Mouse (Mus musculus) gastrocnemius, postnatal 25 days (tissue): ENCODE data around the gene Pklr. TPM values are rescaled to one million over a fixed set of nuclear protein-coding genes. Genes with fewer than 3 reads are reported as not detected.

ENCODE experiments used
- DNase-seq: peaks from one replicate; pipeline ENCODE4 v3.0.0; 2022
- total RNA-seq, 2 experiments: library from RNA; stranded (reverse); gene quantifications; 1 replicate in 1 of 2; 2 replicates in 1 of 2; pipeline ENCODE4 v1.2.3; 2021

Pklr gene
- total RNA-seq, 2 experiments from 2014 or later: not detected

GRCm38 (mm10) chr3:89163643-89164245 lies 27.8 kb downstream of the Pklr start:
- no peak for DNase-seq

- DNase-seq: peak; percentile 95
Observed at GRCm38 (mm10) chr3:89164506-89165267, 28.7 kb downstream of the Pklr start, which contains the start of gene Clk2. Gene Clk2, plus strand, starts transcription at chr3:89164795.

GRCm38 (mm10) chr3:89165268-89165870 lies 29.4 kb downstream of the Pklr start:
- no peak for DNase-seq

- DNase-seq: no peak
Observed at GRCm38 (mm10) chr3:89166945-89167344, 31.0 kb downstream of the Pklr start.

- no peak for DNase-seq
Observed at GRCm38 (mm10) chr3:89174844-89175243, 38.9 kb downstream of the Pklr start.

- DNase-seq: no peak
Observed at GRCm38 (mm10) chr3:89175544-89175943, 39.6 kb downstream of the Pklr start.

- no peak for DNase-seq
Observed at GRCm38 (mm10) chr3:89176421-89176820, 40.5 kb downstream of the Pklr start.

- peak; percentile 89 for DNase-seq
Observed at GRCm38 (mm10) chr3:89177242-89178106, 41.5 kb downstream of the Pklr start, which contains the start of gene Scamp3. Gene Scamp3, plus strand, starts transcription at chr3:89177473.

GRCm38 (mm10) chr3:89178107-89178385 lies 42.1 kb downstream of the Pklr start:
- DNase-seq: no peak

- DNase-seq: no peak
Observed at GRCm38 (mm10) chr3:89179056-89179455, 43.1 kb downstream of the Pklr start.

GRCm38 (mm10) chr3:89181749-89182500 lies 46.0 kb downstream of the Pklr start:
- DNase-seq: no peak

GRCm38 (mm10) chr3:89182531-89183057 lies 46.7 kb downstream of the Pklr start:
- no peak for DNase-seq

- DNase-seq: peak; percentile 86
Observed at GRCm38 (mm10) chr3:89183058-89183958, 47.4 kb downstream of the Pklr start, which contains the start of gene Fam189b. Gene Fam189b, plus strand, starts transcription at chr3:89183143.

- no peak for DNase-seq
Observed at GRCm38 (mm10) chr3:89183959-89184315, 48.0 kb downstream of the Pklr start.

GRCm38 (mm10) chr3:89187197-89187596 lies 51.3 kb downstream of the Pklr start:
- DNase-seq: no peak

GRCm38 (mm10) chr3:89187690-89188477 lies 51.9 kb downstream of the Pklr start:
- no peak for DNase-seq

GRCm38 (mm10) chr3:89188478-89188875 lies 52.5 kb downstream of the Pklr start:
- DNase-seq: no peak

GRCm38 (mm10) chr3:89190436-89190835 lies 54.5 kb downstream of the Pklr start:
- no peak for DNase-seq

GRCm38 (mm10) chr3:89193351-89193750 lies 57.4 kb downstream of the Pklr start:
- DNase-seq: no peak

GRCm38 (mm10) chr3:89193853-89194252 lies 57.9 kb downstream of the Pklr start:
- no peak for DNase-seq
